7 mouse cellular contexts compared by ENCODE assay signal in the genomic region with DNA sequence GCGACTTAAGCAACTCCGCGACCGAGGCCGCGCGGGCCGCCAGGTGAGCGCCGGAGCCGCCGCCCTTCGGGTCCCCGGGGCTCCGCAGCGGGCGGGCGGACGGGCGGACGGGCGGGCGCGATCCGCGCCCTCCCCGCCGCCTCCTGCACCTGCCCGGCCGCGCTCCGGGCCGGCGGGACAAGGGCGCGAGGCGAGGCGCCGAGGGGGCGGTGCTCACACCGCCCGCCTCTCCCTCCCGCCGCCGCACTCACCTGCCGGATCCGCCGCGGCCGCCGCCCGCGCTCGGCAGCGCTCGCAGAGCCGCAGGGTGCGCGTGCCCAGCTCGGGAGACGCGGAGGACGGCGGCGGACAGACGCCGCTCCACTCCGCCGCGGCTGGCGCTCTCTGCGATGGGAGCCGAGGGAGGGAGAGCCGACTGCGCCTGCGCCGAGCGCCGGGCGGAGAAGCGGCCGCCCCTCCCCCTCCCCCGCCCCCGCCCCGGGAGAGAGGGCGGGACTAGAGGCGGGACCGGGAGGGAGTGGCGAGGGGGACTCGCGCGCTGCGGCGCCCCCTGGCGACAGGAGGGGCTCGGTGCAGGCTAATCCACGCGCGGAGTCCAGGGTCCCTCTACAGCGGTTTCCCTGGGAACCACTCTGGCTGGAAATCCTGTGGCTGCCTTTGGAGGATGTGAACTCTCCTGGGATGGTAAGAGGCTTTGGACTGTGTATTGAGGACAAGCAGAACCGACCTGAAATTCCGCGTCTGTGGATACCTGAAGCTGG. TPM values are rescaled to one million over a fixed set of nuclear protein-coding genes. Genes with fewer than 3 reads are reported as not detected.
DNase-seq lines count a peak whose midpoint lies in the region; ATAC-seq lines count a peak whose summit lies in the region.

A gene (minus strand): TSS at position 761 of the 761 bp plus-strand sequence.

- peaks cover 7% of the 10 kb centered on the region; the same call in 1 of the 2 replicates for H3K4me1 ChIP-seq in intestine, embryonic 16.5 days (ENCODE audit: control insufficient read depth, insufficient read depth, low read length)
- H3K4me1 ChIP-seq in midbrain, embryonic 11.5 days (ENCODE audit: control insufficient read depth, insufficient read depth, low read length), result peaks cover 11% of the 10 kb centered on the region; the same call in 1 of the 2 replicates

- H3K9me3 ChIP-seq in intestine, embryonic 16.5 days (ENCODE audit: control insufficient read depth, low read length), result peaks cover 3% of the 10 kb centered on the region; the same call in 1 of the 2 replicates
- H3K9me3 ChIP-seq in midbrain, embryonic 11.5 days (ENCODE audit: control insufficient read depth, low read length), result no peaks in the 10 kb centered on the region

- 1% methylated on average over 42 of the region's 103 CpGs for WGBS in intestine, embryonic 16.5 days
- WGBS in midbrain, embryonic 11.5 days, result under 1% methylated on average over 70 of the region's 103 CpGs

- intact Hi-C loops in left cerebral cortex, postnatal 36 days (cut with DNase I), result loop anchor here (10.0 kb wide), 1 partner anchor 275 kb away; a partner anchor contains a TSS

- peak within 1 kb of the TSS; percentile 89 for H3K27ac ChIP-seq in intestine, embryonic 16.5 days (ENCODE audit: low read length)
- H3K27ac ChIP-seq in midbrain, embryonic 11.5 days (ENCODE audit: low read depth, low read length), result peak within 1 kb of the TSS; percentile 72

- no peaks in the 10 kb centered on the region for H3K36me3 ChIP-seq in intestine, embryonic 16.5 days (ENCODE audit: control insufficient read depth, insufficient read depth, low read length)
- H3K36me3 ChIP-seq in midbrain, embryonic 11.5 days (ENCODE audit: control insufficient read depth, insufficient read depth, low read length), result no peaks in the 10 kb centered on the region

- peak; percentile 91 for ATAC-seq in intestine, embryonic 16.5 days
- peak; percentile 94 for ATAC-seq in midbrain, embryonic 11.5 days (ENCODE audit: low FRiP score)

- H3K4me2 ChIP-seq in intestine, embryonic 16.5 days (ENCODE audit: low read depth, low read length), result peak within 1 kb of the TSS; percentile 69
- peak within 1 kb of the TSS; percentile 77 for H3K4me2 ChIP-seq in midbrain, embryonic 11.5 days

- DNase-seq in adrenal gland, adult 2 months, result peak; percentile 93
- DNase-seq in embryo, embryonic 11.5 days (ENCODE audit: low read depth, low spot score), result peak; percentile 80
- peak; percentile 87 to 91 for DNase-seq in gastrocnemius, postnatal 4 days (ENCODE audit: low spot score in 2 of 2)
- DNase-seq in left cerebral cortex, postnatal 36 days (ENCODE audit: low spot score in 2 of 2), result peak; percentile 85 to 91
- DNase-seq in midbrain, embryonic 11.5 days (ENCODE audit: low spot score, missing footprints), result peak; percentile 100
- peak; percentile 83 for DNase-seq in skeletal muscle tissue, adult 2 months (ENCODE audit: low read depth, low spot score)

- no peaks in the 10 kb centered on the region for H3K27me3 ChIP-seq in intestine, embryonic 16.5 days (replicated peaks; ENCODE audit: control insufficient read depth, insufficient read depth, low read length)
- no peaks in the 10 kb centered on the region for H3K27me3 ChIP-seq in midbrain, embryonic 11.5 days (ENCODE audit: control insufficient read depth, insufficient read depth, low read length)

- H3K9ac ChIP-seq in intestine, embryonic 16.5 days (ENCODE audit: low read depth, low read length), result peak within 1 kb of the TSS; percentile 81
- peak within 1 kb of the TSS; percentile 87 for H3K9ac ChIP-seq in midbrain, embryonic 11.5 days (ENCODE audit: low read length)

- H3K4me3 ChIP-seq in intestine, embryonic 16.5 days (ENCODE audit: low read length), result peak within 1 kb of the TSS; percentile 69
- H3K4me3 ChIP-seq in midbrain, embryonic 11.5 days (ENCODE audit: low read depth, low read length), result peak within 1 kb of the TSS; percentile 89

RNA-seq across cellular contexts. Expression of the gene that starts here (rescaled TPM):
- total RNA-seq in adrenal gland, adult 2 months (2021), result 10 to 100 TPM; 36.8 to 37.9 TPM
- 45.4 and 52.2 TPM in 2 replicates for polyA plus RNA-seq in adrenal gland, adult 2 months (2012; rRNA removed)
- total RNA-seq in gastrocnemius, postnatal 4 days (2021), result 10 to 100 TPM; 25.9 to 28.3 TPM
- polyA plus RNA-seq in intestine, embryonic 16.5 days (2015; fragmentation: Nextera tagmentation; extraction: Ambion mirVana), result 32.8 and 34.4 TPM in 2 replicates
- 10 to 100 TPM; 41.7 to 50.6 TPM for total RNA-seq in left cerebral cortex, postnatal 36 days (2021)
- polyA plus RNA-seq in midbrain, embryonic 11.5 days (2014; fragmentation: Nextera tagmentation; extraction: Ambion mirVana), result 41.1 and 44.3 TPM in 2 replicates

Comparison
In these comparisons a context has a peak if more than half of its experiments do, and no peak if none do; other contexts are left out.
1. Peak in every context shown above with its lines: DNase-seq, ATAC-seq, H3K4me3 ChIP-seq and H3K27ac ChIP-seq.